Comparison of ENCODE assay signal across 31 mouse cellular contexts in genomic region chr17:3452571-3453311, GRCm38 (mm10).
DNase-seq lines count a peak whose midpoint lies in the region; ATAC-seq and TF ChIP-seq lines count a peak whose summit lies in the region.
"Had no signal": no experiment of that assay in that cellular context is flagged by ENCODE, and none has a peak within 500 bp of the region (broad histone marks: within the 10 kb centered on the region; RNA-seq: fewer than 3 reads in every experiment).

No protein-coding gene starts in this region.

- H3K4me1 ChIP-seq in spleen, adult 2 months (ENCODE audit: control insufficient read depth, insufficient read depth, insufficient read length), result no peaks in the 10 kb centered on the region
- H3K4me1 ChIP-seq: intestine, embryonic 15.5 days; limb, embryonic 10.5 days had no signal

- no peak for TF ChIP-seq POLR2A in spleen, adult 2 months (IDR thresholded peaks at IDR 0.05; ENCODE audit: low read depth, low read length)

- no peak overlapping the region for H3K4me3 ChIP-seq in spleen, adult 2 months (ENCODE audit: extremely low read depth, insufficient read depth, insufficient read length)
- H3K4me3 ChIP-seq: forebrain, embryonic 15.5 days; heart, embryonic 15.5 days; intestine, embryonic 15.5 days; limb, embryonic 10.5 days; limb, embryonic 15.5 days; midbrain, embryonic 12.5 days had no signal

- DNase-seq in kidney, postnatal 36 days, result peak; percentile 14 to 30
- no peak for DNase-seq in kidney, postnatal 25 days
- DNase-seq in spleen, adult 2 months (ENCODE audit: low read depth in 1 of 2, low spot score in 2 of 2), result no peak
- DNase-seq in spleen, postnatal 14 days (ENCODE audit: low spot score in 2 of 2), result no peak
- no peak for DNase-seq in embryo, embryonic 9.5 days (ENCODE audit: extremely low spot score)
- no peak for DNase-seq in left cerebral cortex, postnatal 25 days (ENCODE audit: low spot score in 2 of 2)
- DNase-seq: adrenal gland, adult 2 months; adrenal gland, postnatal 36 days; B cell, adult 2 months; cerebellum, adult 2 months; cerebellum, postnatal 14 days; gastrocnemius, postnatal 25 days; kidney, adult 8-10 months; kidney, postnatal 14 days; layer of hippocampus, postnatal 36 days; lung, adult 2 months; lung, postnatal 10 days; retina, postnatal 1 day; right cerebral cortex, postnatal 25 days; thymus, adult 2 months; thymus, postnatal 36 days had no signal

- H3K36me3 ChIP-seq in spleen, adult 2 months (ENCODE audit: control insufficient read depth, insufficient read depth, low read length), result no peaks in the 10 kb centered on the region
- H3K36me3 ChIP-seq: heart, embryonic 15.5 days; intestine, embryonic 15.5 days; midbrain, embryonic 12.5 days had no signal

- intact Hi-C loops in left cerebral cortex, postnatal 25 days (cut with DNase I), result loop anchor here (10.0 kb wide), 1 partner anchor 342 kb away; no protein-coding TSS in a partner anchor

- no peak for TF ChIP-seq CTCF in spleen, adult 2 months (IDR thresholded peaks at IDR 0.05; ENCODE audit: extremely low read depth, insufficient read depth, insufficient read length, insufficient replicate concordance)

- no peaks in the 10 kb centered on the region for H3K27me3 ChIP-seq in spleen, adult 2 months (ENCODE audit: control insufficient read depth, insufficient read depth, low read length)
- H3K27me3 ChIP-seq: forebrain, embryonic 15.5 days; heart, embryonic 15.5 days; intestine, embryonic 15.5 days; limb, embryonic 15.5 days had no signal

- 0 out of 2 replicates have a peak overlapping the region, but pooled peaks have one; percentile 10 for H3K27ac ChIP-seq in spleen, adult 2 months (ENCODE audit: insufficient read depth, low read length)
- H3K27ac ChIP-seq: forebrain, embryonic 15.5 days; heart, embryonic 15.5 days; hindbrain, postnatal 0 days; intestine, embryonic 15.5 days; limb, embryonic 10.5 days; limb, embryonic 15.5 days; midbrain, embryonic 12.5 days; stomach, postnatal 0 days had no signal

- peak; percentile 57 for ATAC-seq in granulocyte monocyte progenitor cell, adult 5-6 weeks (replicated peaks; ENCODE audit: poor library complexity, severe bottlenecking)
- ATAC-seq: activated CD4-positive, CD25-positive, alpha-beta regulatory T cell, adult 4 months; forebrain, embryonic 15.5 days; hindbrain, postnatal 0 days; intestine, embryonic 15.5 days had no signal

- 65% methylated on average over 12 of the region's 12 CpGs for WGBS in spleen, adult 2 months

Comparison
In these comparisons a context has a peak if more than half of its experiments do, and no peak if none do; other contexts are left out.
1. DNase-seq: peak in kidney, postnatal 36 days (2 of 2); none in kidney, postnatal 25 days (0 of 2), spleen, adult 2 months (0 of 2), spleen, postnatal 14 days (0 of 2), embryo, embryonic 9.5 days (single experiment) and left cerebral cortex, postnatal 25 days (0 of 2).